Mouse (Mus musculus) cerebellum, adult 18-20 months (tissue): ENCODE data around the gene Meltf.

Experiments used
- DNase-seq, 2 experiments: peaks; one replicate each; pipeline ENCODE4 v3.0.0; 2021

The Meltf gene

DNA sequence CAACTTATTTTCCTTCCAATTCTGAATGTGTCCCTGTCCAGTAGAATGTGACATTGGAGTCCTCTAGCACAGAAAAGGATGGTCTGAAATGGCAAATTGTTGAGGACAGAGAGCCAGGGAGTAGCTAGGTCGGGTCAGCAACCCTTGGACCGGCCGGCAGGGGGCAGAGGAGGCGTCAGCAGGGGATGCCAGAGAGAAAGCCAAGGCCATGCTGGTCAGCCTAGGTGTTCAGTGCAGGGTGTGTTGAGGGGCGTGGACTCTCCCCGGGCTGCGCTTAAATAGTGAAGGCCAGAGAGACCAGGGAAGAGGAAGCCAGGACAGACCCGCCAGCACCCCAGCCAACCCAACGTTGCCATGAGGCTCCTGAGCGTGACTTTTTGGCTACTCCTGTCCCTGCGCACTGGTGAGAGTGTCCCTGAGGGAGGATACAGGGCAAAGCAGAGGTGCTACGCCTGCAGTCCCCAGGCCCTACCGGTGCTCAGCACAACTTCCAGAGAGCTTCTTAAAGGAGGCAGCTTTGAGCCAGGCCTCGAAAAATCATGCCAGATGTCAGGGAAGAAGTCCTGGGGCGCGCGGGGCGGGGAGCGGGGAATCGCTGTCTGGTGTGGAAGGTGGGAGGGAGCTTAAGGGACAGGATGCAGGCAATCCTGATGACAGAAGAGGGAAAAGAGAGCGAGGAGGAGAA, at the start of gene Meltf:
TSS of gene Meltf (plus strand) at position 238 of the 685 bp plus-strand sequence.
- DNase-seq = peak; percentile 79 to 82

DNA sequence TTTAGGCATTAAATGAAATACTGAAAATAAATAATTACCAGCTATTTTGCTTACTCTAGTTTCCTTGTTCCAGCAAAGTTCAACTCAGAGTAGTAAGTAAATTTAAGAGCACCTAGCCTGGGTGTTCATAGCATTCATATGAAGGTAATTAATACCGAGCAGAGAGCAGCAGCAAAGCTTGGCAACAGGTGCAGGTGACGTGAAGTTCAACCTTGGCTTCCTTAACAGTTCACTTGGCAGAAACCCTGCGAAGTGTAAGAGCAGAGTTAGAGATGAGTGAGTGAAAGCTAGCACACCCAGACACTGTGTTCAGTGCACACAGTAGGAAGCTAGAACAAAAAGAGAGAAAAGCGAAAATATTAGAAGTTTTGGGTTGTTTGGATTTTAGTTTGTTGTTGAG, 47.9 kb upstream of the Meltf start:
- no peak for DNase-seq

- DNase-seq = no peak
Measured at GRCm38 (mm10) chr16:31832630-31833422, 45.8 kb upstream of the Meltf start.

- DNase-seq = no peak
Measured at GRCm38 (mm10) chr16:31834011-31834584, 44.5 kb upstream of the Meltf start.

DNA sequence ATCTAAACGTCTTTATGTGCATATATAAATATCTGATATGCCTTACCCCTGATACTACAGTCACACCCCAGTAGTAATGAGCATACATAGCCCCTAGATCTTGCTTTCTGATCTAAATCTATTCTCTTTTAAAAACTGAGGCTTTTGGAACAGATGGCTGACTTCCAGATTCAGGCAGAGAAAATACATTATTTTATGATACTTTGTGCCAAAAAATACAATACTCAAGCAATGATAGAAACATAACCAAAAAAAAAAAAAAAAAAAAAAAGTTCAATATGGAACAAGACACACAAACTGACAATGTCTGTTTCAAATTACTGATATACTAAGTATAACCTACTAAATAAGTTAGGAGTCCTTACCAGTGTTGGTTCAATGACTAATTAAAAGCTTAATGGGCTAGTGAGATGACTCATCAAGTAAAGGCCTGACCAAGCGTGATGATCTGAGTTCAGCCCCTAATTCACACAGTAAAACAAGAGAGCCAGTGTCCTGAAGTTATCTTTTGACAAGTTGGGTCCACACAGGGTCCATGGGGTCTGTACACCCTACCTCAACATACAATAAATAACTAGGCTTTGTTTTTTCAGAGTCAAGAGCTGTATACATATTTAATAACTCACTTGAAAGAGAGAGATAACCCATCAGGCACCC, 43.8 kb upstream of the Meltf start:
- DNase-seq = no peak

DNA sequence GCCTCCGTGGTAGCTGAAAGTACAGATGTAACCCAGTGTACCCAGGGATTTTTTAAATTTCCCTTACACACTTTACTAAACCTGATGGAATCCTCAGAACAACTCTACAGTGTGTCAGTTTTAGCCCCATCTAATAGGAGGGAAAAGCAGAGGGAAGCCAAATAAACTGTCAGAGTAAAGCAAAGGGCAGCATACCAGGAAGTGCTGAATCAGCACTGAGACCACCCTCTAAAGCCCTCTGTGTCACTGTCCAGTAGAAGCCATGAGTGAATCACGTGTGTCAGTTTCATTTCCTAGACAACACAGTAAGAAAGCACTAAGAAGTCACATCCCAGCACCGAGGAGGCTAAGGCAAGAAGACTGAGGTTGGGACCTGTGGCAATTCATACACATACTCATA, 41.2 kb upstream of the Meltf start:
- no peak for DNase-seq

DNA sequence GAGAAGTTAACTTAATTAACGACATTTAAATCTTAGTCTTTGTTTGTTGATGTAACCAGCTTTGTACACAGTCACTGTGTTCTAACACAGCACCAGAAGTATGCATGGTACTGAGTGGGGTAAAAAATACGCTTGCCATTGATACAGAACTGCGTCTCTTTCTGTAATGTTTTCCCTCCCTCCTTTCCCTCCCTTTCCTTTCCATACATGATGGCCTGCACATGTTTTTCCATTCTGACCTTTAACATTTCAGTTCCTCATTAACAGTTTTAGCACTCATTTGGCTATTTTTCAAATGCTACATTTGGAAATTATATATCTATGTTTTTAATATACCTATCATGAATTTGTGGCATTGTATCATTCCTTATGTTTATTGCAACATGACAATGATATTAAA, 34.4 kb upstream of the Meltf start:
- no peak for DNase-seq

DNA sequence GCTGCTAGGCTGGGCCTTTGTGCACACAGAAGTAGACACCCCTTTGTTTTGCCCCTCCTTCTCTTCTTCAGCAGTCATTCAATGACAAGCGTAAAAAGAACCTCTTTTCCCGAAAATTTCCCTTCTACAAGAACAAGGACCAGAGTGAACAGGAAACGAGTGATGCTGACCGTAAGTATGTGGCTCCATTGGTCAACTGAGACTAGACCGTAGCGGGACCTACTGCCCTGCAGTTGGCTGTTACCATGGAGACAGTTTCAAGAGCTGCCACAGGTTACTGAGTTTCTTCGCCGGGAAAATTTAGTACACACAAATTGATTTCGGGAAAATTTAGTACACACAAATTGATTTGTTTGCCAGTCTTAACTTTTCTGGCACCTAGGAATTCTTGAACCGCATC, 31.8 kb upstream of the Meltf start:
- no peak for DNase-seq

GRCm38 (mm10) chr16:31863920-31864319, 14.7 kb upstream of the Meltf start:
- DNase-seq = no peak

GRCm38 (mm10) chr16:31865242-31865641, 13.4 kb upstream of the Meltf start:
- no peak for DNase-seq

DNA sequence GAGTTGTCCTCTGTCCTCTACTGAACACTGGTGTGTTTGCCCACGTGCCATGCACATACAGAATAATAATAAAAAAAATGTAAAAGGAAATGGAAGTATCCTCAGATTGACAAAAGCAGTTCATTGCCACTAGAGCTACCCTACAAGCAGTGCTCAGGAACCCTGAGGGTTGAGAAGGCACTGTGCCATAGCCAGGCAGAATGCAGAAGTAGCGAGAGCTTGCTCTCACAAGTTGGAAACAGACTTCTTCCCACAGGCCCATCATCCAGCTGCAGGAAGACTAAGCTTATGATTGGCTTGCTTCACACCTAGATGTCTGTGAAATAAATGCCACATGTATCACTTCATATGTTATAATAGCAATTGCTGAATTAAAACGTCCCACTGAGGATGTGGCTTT, 11.7 kb upstream of the Meltf start:
- DNase-seq = no peak

DNA sequence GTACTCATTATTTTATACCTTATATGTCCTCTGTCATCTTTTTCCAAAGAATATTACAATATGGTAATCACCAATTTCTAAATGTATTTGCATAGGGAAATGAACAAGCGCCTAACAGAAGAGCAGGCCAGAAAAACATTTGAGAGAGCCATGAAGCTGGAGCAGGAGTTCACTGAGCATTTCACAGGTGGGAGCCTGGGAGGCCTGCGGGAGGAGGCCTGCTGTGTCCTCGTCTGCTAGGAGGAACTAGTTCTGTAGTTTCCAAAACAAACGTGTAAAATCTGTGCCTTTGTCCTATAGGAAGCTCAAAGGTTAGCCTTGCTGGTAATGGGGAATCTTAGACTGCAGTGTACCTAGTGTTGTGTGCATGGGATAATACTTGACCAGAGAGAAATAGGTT, 10.9 kb upstream of the Meltf start:
- DNase-seq = peak; percentile 51 to 57

DNA sequence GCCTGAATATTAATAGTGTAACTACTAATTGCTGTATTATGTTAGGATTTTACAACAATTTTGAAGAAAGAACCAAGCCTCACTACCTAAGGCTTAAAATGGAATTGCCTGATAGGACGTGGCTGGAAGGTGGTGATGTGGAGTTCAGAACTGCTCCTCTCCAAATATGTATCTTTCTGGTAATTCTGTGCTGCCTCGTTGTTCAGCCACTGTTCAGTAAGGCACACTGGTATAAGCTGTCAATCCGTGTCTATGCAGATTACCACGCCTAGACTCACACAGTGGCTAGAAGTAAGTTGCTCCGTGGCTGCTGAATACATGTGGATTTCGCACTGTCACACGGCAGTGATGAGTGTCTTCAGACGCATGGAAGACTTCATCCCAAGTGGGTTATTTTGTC, 4.9 kb upstream of the Meltf start:
- no peak for DNase-seq

DNA sequence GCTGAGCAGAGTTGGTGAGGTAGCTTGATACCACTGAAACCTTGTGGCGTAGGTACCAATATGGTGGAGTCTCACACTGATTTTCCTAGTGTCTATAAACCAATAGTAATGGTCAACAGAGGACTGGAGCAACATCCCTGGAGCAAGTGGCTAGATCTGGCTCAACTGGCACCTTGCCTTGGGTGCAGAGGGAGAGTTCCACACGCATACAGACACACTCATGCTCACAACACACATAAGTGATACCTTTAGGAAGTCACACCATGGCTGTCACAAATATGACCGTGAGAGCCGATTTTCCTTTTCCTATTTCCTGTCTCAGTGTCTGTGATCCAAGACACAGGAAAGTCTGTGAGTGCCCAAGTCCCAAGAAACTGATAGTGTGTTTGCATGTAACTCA, 3.2 kb upstream of the Meltf start:
- DNase-seq = peak in 1 of 2 experiments; percentile 9

- DNase-seq = peak; percentile 76 to 83
Measured at GRCm38 (mm10) chr16:31876386-31876785, 2.2 kb upstream of the Meltf start.

GRCm38 (mm10) chr16:31878052-31878451, 558 bp upstream of the Meltf start:
- DNase-seq = no peak

DNA sequence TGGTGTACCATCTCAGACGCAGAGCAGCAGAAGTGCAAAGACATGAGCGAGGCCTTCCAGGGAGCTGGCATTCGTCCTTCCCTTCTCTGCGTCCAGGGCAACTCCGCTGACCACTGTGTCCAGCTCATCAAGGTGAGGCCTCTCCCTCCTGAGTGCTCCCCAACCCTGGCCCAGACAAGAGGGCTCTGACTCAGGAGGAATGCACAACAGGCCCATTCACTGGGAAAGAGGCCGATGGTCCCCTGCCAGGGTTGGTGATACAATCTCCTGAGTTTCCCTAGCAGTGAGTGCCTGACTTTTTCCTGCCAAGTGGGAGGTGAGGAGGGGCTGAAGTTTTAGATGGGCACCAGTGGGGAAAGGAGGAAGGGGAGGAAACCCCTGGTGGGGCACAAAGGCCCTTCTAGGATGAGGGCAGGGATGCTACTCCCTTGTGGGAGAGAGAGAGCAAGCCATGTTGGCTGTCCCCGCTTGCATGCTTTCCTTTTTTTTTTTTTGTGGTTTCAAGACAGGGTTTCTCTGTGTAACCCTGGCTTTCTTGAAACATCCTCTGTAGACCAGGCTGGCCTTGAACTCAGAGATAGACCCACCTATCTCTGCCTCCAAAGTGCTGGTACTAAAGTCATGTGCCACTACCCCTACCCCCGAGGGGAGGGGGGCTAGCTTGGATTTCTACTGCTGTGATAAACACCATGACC, 1.7 kb downstream of the Meltf start:
- no peak for DNase-seq

GRCm38 (mm10) chr16:31882381-31882908, 3.8 kb downstream of the Meltf start:
- DNase-seq = no peak

GRCm38 (mm10) chr16:31883302-31883701, 4.7 kb downstream of the Meltf start:
- no peak for DNase-seq

DNA sequence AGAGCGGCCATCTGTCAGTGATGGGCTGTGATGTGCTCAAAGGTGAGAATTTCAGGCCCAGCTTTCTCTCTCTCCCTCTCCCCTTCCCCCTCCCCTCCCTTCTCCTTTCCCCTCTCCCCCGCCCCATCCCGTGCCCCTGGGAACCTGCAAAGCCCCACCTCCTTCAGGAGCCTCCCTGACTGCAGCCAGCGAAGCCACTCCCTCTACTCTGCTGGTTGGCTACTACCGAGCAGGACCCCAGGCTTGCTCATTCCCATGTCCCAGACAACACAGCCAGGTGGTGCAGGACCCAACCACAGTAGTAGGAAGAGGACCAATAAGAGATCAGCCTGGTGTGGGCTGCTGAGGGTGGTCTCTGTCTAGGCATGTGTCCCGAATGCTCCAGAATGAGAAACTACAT, 5.3 kb downstream of the Meltf start:
- DNase-seq = no peak

- no peak for DNase-seq
Measured at GRCm38 (mm10) chr16:31890907-31891306, 12.3 kb downstream of the Meltf start.

DNA sequence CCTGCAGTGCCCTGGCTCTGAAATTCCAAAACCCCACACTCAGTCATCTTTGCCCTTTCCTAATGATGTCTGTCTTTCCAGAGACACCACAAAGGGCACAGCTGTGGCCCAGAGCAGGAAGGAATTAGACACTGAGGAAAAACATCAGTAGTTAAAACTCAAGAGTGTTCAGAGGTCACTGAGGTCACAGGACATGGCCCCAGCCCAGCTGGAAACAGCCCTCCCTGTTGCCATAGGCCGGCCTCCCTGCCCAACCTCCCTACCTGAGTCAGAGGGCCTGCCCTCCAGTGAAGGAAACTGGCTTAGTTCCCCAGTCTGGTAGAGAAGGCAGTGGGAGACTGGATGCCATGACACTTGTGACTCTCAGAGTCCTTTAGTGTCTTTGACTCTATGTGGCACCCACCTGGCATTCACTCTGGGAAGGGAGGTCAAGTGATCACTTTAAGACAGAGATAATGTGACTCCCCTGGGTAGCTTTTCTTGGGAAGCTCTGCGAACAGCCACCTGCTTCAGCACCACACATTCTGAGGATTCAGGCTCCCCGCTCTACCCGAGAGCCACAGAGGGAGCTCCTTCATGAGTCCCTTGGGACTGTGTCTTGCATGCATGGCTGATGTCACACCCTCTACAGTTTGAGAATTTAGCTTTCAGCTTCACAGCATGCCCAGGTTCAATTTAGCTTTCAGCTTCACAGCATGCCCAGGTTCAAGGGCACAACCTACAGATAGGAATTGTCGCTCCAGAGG, 15.0 kb downstream of the Meltf start:
- DNase-seq = no peak
